Mouse (Mus musculus): ENCODE results near the gene Tnks1bp1. TPM values are rescaled to one million over a fixed set of nuclear protein-coding genes. Genes with fewer than 3 reads are reported as not detected.

The Tnks1bp1 gene
- polyA plus RNA-seq (2012; rRNA removed): 53.7 and 71.5 TPM in 2 replicates

DNA sequence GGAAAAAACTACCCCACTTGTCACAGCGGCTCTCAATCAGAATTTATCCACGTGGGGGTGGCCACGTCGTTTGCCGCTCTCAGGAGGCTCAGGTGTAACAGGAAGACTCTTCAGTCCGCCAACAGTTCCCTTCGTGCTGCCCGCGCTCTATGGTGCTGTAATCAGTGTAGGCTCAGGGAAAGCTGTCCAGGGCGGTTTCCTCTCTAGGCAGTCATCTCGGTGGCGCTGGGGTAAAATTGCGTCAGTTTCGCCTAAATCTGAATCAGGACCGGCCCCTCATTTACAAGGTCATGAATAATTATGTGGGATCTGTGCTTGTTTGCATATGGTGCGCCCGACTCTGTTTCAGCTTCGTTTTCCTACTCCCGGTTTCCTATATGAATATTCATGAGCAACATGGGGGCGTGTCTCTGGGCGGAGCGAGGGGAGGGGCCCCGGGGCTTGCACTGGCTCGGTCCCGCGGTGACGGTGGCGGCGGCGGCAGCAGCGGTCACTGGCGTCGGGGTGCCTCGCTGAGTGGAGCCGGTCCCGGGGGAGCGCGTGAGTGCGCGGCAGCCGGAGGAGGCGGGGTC lies at the start of gene Tnks1bp1:
Gene Tnks1bp1, plus strand, starts transcription at position 427 of the 572 bp plus-strand sequence.
- DNase-seq (ENCODE audit: low spot score): peak; percentile 89

DNA sequence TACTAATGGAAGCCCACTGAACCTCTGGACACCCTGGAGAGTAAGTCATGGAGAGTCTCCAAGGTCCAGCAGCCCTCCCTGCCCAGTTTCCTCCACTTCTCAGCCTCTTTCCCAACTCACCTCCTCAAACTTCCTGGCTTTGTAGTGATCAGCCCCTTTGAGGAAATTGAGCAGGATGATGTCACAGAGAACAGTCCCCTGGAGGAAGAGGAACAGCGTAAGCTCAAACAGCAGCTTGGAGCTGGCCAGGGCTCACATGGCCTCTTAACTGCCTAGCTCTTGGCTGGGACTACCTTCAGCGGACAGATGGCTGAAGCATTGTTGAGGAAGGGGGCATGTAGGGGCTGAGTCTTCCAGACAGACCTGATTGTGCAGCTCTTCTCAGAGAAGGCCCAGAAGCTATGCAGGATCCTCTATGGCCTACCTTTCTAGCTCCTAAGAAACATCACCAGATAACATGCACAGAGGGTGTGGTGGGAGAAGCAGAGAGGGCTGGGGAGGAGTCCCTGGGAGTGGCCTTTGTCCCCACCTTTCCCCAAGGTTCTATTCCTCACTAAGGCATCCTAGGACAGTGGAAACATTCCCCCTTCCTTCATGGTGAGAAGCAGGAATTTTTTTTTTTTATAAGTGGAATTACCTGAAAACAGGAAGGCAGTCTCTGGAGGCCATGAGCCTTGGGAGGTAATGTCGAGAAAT lies 48.2 kb upstream of the Tnks1bp1 start:
- DNase-seq (ENCODE audit: low spot score): no peak

DNA sequence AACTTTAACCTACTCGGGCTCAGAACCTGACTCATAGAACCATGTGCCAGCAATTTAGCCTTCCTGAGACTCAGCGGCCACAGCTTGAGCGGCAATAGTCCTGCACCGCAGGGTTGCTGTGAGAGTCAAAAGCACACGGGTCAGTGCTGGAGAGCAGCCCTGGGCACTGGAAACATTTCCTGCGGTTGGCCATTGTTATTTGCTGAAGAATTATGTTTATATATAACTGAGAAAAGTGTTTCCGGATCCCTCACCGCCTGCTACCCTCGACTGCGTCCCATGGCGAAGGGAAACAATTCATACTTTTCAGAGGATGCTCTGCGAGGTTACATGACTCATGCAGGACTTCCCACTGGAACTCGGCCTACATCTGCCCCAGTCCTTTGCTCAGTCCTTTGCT lies 46.3 kb upstream of the Tnks1bp1 start:
- no peak for DNase-seq (ENCODE audit: low spot score)

DNA sequence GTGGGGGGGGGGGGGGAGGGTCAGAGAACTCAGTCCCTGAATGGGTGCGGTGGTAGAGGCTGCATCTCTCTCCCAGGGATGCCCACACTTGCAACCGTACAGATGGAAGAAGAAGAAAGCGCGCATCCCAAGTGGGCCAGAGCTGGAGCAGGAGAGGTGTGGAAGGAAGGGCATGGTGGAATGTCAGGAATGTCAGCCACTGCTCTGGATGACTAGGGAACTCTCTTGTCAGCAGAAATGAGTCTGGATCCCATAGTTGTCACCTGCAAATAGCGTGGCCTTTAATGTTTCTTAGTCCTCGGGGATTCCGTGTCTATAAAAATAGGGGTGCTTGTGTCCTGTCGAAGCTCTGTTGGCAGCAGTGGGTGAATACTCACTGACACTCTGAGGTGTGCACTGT lies 45.2 kb upstream of the Tnks1bp1 start:
- no peak for DNase-seq (ENCODE audit: low spot score)

DNA sequence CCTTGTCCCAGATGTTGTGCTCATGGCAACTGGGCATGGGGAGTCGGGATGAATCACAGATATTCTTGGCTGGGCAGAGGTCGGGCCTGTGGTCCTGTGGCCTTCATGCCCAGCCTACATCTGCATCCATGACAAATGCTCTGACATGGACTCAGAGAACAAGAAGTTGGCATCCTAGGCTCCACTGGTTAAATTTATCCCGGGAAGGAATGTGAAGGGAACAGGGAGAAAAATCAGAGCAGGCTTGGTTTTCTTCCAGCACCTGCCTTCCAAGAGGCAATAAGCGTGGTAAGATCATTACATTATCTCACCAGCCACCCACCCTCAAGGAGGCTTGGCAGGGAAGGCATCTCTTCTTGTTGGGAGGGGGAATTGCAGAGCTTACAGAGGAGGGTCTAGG lies 43.5 kb upstream of the Tnks1bp1 start:
- no peak for DNase-seq (ENCODE audit: low spot score)

DNA sequence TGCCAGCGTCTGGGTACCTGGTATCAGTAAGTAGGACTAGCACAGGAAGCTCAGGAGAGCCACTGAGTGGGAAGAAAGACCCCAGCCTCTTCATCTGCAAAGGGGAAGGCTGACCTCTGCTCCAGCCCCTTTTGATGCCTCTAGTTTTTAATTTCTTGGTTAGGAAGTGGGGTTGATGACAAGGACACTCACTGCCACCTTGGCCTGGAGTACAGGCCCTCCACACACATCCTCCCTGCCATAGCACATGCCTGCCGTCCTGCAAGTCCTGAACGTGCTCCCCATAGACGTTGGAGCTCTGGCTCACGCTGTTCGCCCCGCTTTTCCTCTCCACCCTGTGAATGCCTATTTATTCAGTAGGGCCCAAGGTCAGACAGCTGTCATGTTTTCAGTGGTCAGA lies 41.2 kb upstream of the Tnks1bp1 start:
- no peak for DNase-seq (ENCODE audit: low spot score)

DNA sequence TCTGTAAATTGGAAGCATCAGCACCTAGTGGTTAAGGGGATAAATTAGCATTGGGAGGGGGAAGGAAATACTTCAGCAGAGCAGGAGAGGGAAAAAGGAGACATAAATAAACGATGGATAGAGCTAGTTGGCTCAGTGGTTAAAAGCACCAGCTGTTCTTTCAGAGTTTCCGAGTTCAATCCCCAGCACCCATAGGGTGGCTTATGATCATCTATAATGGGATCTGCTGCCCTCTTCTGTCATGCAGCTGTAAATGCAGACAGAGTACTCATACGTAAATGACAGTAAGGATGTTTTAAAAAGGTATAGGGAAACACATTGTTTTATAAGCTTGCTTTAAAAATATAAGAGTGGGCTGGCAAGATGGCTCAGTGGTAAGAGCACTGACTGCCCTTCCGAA lies 40.1 kb upstream of the Tnks1bp1 start:
- DNase-seq (ENCODE audit: low spot score): no peak

DNA sequence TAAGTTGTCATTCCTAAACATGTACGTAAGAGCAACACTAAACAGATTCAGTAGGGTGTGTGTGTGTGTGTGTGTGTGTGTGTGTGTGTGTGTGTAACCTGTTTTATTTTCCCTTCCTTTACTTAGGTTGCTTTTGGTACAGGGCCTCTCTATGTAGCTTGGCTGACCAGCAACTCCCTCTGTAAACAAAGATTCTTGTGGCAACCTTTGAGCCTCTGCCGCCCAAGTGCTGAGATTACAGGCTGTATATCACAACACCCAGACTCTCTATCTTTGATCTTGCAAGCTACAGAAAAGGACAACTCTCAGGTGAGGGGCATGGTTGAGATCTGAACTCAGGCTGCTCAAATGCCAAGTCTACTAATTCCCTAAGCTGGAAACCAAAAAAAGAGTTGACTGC lies 38.6 kb upstream of the Tnks1bp1 start:
- DNase-seq (ENCODE audit: low spot score): no peak

DNA sequence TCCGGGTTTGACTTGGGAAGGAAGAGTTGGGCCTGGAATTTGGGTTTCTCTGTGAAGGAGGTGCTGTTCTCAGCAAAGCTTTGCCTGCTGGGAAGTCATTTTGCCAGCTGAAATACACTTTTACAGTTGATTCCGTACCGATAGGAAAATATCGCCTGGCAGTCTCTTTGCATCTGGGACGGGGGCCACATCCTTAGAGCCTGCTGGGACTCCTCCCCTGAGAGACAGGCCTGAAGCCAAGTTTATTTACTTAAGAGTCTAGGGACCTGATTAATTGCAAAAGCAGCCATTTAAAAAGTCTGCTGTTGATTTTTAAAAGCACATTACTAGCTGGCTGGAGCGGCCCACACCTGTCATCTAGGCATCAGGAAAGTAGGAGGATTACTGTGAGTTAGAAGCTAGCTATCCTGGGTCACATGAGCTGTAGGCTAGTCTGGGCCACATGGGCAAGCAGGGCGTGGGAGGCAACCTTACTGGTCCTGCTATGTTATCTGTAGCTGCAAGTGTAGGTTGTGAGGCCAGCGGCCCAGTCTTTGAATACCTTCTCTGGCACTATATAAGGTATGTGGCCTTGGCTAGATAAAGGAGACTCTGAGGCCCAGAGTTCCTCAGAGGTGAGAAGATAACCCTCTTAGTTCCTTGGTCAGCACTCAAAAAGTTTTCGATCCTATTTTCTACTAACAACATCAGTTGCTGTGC lies 35.8 kb upstream of the Tnks1bp1 start:
- DNase-seq (ENCODE audit: low spot score): no peak

DNA sequence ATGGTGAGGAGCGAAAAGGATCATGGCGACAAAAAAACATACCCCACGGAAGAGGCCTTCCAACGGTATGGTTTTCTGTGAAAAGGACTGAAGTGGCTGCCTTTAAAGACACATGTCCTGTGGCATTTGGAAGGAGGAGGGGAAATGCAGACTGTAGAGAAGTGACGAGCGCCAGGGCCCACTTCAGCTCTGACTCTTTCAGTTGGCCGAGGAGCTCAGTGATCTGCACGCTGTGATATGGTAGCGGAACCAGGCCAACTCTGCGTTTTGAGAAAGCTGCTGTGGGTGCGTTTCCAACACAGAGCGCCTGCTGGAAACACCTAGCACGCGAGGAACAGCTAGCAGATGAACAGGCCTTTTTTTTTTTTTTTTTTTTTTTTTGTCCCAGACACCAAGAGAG lies 35.1 kb upstream of the Tnks1bp1 start:
- DNase-seq (ENCODE audit: low spot score): no peak

DNA sequence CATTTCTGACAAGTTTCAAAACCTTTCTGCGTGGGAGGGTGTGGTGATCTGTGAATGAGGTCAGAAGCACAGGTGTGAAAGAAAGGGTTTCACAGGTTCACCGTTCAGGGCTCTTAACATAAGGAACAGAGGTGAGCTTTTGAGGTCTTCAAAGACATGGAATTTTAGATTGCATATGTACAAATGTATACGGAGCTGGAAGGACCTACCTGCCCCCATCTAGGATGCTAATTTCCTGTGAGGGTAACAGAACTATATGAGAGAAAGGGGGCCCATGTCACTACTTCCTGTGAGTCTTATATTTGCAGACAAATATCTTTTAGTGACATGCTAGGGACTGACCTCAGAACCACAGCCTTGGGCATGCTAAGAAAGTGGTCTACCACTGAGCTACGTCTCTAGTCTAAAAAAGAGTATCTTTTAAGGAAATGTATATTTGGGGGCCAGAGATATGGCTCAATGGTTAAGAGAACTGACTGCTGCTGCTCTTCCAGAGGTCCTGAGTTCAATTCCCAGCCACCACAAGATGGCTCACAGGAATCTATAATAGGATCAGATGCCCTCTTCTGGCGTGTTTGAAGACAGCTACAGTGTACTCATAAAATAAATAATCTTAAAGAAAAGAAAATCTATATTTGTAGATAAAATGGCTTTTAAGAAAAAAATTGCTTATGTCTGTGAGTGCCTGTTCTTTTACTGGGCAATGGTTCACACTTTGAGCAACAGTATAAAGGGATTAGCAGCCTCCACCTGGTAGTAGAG lies 33.8 kb upstream of the Tnks1bp1 start:
- no peak for DNase-seq (ENCODE audit: low spot score)

DNA sequence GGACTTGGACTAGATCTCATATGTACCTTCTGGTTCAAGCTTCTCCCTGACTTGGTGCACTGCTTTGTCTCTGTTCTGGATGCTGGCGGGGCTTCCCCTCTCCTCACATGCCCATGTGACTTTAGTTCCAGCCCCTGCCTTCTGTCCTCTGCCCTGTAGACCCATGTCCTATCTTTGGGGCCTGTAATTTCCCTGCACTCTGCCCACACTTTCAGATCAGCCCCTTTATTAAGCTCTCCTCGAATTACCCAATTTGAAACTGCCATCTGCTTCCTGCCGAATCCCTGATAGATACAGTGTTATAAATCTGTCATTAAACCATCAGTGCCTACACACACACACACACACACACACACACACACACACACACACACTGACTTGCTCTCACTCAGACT lies 33.2 kb upstream of the Tnks1bp1 start:
- no peak for DNase-seq (ENCODE audit: low spot score)

DNA sequence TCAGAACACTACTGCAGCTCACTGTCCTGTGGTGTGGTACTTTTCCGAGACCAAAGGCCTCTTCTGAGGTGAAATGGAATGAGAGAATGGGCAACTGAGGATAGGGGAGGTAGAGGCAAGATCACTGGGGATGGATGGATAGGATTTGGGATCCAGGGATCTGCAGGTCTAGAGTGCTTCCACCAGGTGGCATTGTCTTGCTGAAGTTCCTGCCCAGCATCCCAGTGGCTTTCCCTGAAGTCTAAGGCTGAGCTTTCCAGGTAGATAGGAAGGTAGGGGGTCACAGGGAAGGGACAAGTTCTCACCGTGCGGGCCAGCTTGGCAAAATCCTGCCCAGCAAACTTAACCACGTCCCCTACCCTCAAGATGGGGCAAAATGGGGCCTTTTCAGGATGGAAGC lies 25.8 kb upstream of the Tnks1bp1 start:
- no peak for DNase-seq (ENCODE audit: low spot score)

DNA sequence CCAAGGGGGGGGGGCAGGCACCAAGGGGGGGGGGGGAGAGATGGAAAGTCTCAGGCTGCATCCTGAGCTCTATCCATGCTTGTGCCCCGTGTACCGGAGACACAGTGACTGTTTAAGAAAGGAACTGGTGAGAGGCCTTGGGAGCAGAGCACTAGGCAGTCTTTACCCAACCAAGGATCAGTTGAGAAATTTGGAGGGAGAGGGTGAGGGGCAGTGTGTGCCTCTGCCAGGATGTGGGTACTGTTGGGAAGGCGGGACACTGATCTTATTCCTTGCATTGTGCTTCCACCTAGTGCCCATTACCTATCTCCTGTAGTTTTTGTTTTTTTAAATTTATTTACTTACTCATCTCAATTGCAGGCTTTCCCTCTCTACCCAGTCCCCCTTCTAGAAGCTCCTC lies 21.6 kb upstream of the Tnks1bp1 start:
- no peak for DNase-seq (ENCODE audit: low spot score)

DNA sequence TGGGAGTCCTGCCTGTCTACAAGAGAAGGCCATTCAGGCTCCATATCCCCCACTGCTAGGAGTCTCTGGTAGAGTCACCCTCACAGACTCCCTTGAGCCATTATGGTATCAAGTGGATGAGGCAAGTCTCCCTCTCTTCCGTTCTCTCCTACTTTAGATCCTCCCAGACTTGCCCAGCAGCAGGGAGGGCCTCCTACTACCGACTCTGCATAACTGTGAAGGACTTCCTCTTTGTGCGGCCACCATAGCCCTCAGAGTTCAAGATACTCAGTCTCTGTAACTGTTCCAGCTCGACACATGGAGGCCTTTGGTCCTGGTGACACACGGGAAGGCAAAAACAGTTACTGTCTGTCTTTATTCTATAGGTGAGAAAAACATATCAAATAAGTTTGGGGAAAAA lies 20.5 kb upstream of the Tnks1bp1 start:
- DNase-seq (ENCODE audit: low spot score): no peak

DNA sequence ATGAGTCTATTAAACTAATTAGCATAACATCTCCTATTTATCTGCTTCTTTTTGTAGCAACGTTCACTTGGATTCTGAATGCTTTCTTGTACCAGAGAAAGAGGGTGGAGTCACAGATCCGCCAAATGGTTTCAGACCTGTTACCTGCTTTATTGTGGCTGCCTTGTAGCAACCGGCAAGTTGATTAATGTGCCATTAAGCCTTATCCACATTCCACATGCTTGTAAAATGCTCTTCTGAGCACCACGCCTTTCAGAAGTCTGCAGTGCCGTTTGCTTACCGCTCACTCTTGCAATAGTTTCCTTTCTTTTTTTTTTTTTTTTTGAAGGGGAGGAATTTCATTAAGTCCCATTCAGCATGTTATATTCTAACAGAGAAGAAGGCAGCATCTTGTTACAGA lies 17.9 kb upstream of the Tnks1bp1 start:
- no peak for DNase-seq (ENCODE audit: low spot score)

DNA sequence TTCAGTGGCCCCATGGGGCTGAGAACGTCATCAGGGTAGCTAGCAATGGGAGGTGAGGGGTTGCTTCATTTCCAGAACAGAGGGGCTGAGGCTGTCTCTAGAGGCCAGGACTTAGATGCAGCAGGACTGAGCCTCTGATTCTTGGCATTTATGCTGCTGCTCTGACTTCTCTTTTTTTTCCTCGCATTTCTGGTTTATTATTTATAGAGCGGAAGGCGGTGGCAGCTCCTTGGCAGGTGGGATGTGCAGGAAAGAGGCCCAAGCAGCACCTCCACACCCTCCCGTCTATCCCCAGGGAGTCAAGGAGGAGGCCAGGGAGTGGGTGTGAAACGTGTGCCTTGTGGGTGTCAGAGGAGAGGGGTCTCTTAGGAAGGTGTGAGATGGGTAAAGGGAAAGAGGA lies 16.8 kb upstream of the Tnks1bp1 start:
- DNase-seq (ENCODE audit: low spot score): no peak

DNA sequence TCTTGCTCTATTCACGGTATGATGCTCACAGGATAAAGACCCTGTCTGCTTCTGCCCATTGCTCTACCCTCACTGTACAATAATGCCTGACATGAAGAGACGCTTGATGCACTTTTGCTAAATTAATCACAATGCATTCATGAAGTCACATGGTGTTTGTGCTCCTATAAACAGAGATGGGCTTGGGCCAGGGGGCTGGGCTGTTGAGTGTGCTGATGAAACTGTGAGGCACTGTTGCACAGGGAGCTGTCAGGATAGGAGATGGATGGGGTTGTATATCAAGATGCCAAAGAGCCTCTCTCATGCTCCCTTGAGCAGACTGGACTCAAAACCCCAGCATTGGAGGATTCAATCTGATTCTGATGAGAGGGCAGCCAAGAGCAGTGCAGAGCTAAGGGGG lies 14.7 kb upstream of the Tnks1bp1 start:
- DNase-seq (ENCODE audit: low spot score): no peak

DNA sequence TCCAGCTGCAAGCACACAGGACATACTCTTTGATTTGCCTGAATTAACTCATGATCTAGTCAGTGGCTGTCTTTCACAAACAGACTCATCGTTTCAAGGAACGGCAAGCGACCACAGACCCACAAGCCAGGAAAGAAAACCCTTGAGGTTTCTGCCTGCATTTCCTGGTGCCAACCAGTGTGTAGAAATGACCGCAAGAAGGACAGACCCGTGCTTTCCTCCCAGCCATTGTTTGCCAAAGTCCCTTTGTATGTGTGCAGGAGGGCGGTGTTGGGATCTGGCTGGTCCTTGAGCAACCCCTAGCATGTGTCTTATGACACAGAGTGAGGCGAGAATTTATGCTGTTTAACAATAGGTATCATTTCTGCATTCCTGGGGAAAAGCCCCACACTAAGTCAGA lies 13.7 kb upstream of the Tnks1bp1 start:
- no peak for DNase-seq (ENCODE audit: low spot score)

DNA sequence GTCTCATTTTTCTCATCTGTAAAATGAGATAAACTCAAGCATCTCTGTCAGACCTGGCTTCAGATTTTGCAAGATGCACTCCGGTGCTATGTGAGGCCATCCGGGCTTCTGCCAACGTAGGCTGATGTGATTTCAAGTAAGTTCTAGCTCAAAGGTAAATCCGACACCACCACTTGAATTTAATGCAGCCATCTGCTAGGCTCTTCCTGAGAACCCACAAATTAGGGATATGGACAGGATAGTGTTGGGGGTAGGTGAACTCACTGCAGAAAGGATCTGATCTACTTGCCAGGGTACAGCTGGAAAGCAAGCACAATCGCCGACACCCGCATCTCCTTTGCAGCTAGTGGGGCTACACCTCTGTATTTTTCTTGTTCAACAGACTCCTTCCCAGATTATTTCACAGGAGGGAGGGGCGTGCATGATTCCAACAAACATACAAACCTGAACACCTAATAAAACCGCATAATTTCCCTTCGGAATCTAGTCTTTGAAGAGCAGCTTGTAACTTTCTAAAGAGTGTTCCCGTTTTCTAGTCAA lies 11.2 kb upstream of the Tnks1bp1 start:
- no peak for DNase-seq (ENCODE audit: low spot score)

DNA sequence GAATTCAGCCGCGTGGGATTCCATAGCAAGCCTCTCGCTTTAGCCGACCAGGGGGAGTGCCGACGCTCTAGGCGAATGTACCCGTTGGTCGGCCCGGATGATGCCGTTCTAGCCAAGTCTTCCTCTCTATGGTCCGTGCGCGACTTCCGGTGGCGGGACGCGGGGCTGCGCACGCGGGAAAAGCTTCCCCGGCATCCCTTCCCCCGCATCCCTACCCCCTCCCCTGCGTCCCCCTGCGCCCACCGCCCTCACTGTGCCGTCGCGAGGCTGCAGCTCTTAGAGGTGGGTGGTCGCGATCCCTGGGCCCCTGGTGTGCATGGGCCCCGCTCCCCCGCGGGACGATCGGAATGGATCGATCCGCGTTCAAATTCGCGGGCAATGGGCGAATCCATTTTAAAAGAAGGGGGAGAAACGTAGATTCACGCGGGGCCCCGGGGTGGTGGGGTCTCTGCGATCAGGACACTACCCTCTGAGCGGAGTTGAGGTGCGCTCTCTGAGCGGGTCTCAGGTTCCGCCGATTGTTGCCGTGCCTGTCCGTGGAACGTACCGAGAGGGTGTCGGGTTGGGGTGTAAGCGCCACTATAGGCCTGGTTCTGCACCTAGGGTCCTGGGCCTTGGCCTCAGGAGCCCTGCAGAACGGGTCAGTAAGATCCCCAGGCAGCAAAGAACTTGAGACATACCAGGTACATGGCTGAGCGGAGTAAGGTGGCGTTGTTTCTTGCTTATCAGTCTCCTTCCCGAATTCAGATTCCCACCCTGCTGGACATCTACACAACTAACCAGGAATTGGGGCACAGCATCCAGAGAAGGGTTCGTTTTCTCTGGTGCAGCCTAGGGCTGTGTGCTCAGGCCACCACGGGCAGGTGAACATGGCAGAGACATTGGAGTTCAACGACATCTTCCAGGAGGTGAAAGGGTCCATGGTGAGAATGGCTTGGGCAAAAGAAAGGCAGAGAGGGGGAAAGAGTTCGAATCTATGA lies 10.5 kb upstream of the Tnks1bp1 start, which contains the start of the genes Ssrp1 and P2rx3:
Gene Ssrp1, plus strand, starts transcription at position 188 of the 980 bp plus-strand sequence.
Gene P2rx3, minus strand, starts transcription at position 416 of the 980 bp plus-strand sequence.
- DNase-seq (ENCODE audit: low spot score): peak; percentile 77
